Mouse (Mus musculus) kidney, adult 18-20 months (tissue): Measurements from ENCODE around the gene Atf7ip2.
"Not testable (repeated sequence)": the region's sequence is repeated elsewhere in the genome, so short reads cannot be mapped to it uniquely, and the experiment has no call there.

Experiments
- DNase-seq: peaks from one replicate; pipeline ENCODE4 v3.0.0; 2021

Atf7ip2 gene

GRCm38 (mm10) chr16:10192679-10193506 is at the start of gene Atf7ip2:
Gene Atf7ip2, plus strand, starts transcription at chr16:10192712.
- peak; percentile 90 for DNase-seq

DNA sequence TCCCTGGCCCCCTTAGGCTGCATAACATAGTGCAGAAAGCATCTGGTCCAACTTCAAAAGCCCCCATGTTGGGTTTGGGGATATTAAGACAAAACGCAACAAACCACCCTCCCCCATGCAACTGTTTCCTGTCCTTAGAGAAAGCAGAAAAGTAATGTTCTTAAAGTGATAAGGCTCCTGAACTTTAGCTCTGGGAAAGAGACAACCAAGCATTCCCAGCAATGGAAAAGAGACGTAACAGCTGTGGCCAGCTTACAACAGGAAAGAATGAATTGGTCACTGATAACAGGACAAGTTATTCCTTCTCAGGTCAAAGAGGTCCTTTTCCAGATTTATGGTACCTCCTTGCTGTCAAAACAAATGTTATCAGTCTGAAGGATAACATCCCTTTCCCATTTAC is 49.3 kb upstream of the Atf7ip2 start:
- DNase-seq, result no peak

DNA sequence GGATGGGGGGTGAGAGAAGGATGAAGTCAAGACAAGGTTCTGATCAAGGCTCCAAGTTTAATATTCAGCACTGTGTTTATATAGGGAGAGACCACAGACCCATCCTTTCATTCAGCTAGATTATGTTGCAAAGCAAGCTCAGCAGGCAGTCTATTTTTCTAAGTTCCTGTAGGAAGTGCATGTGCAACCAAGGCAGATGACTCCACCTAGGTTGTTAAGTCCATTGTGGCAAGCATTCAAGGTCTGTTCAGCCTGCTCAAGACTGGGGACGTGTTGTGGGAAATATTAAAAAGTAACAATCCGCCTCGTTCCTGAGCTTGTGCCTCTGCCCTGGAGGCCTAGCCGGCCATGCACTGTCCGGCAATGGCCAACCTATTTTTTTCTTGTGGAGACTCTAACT is 45.1 kb upstream of the Atf7ip2 start:
- DNase-seq, result no peak

- DNase-seq, result no peak
Observed at GRCm38 (mm10) chr16:10169123-10169905, 23.2 kb upstream of the Atf7ip2 start.

DNA sequence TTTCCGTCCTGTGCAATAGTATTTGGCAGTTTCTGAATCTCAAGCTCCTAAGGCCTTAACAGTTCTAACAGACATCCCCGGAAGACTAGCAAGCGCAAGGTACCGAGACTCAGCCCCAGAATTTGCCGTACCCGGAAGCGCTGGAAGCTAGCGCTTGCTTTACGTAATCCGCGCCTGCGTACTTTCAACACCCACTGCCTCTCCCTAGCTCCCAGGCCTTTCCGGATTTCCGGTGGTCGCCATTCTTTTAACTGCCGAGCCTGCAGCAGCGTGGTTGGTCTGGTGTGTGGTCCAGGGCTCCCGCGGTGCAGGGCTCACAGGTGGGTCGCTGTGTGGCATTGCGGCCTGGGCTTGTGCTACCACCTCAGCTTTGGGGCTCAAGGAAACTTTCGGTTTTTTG is 22.5 kb upstream of the Atf7ip2 start, which contains the start of gene Rpl39l:
TSS of gene Rpl39l (plus strand) at position 222 of the 400 bp plus-strand sequence.
- no peak for DNase-seq

- no peak for DNase-seq
Observed at GRCm38 (mm10) chr16:10171276-10171675, 21.2 kb upstream of the Atf7ip2 start.

- DNase-seq, result no peak
Observed at GRCm38 (mm10) chr16:10172179-10172820, 20.2 kb upstream of the Atf7ip2 start.

GRCm38 (mm10) chr16:10187461-10187860 is 5.1 kb upstream of the Atf7ip2 start:
- not testable (repeated sequence) for DNase-seq

- no peak for DNase-seq
Observed at GRCm38 (mm10) chr16:10208777-10209176, 16.3 kb downstream of the Atf7ip2 start.

GRCm38 (mm10) chr16:10216366-10216765 is 23.9 kb downstream of the Atf7ip2 start:
- not testable (repeated sequence) for DNase-seq

GRCm38 (mm10) chr16:10217020-10217419 is 24.5 kb downstream of the Atf7ip2 start:
- DNase-seq, result not testable (repeated sequence)

DNA sequence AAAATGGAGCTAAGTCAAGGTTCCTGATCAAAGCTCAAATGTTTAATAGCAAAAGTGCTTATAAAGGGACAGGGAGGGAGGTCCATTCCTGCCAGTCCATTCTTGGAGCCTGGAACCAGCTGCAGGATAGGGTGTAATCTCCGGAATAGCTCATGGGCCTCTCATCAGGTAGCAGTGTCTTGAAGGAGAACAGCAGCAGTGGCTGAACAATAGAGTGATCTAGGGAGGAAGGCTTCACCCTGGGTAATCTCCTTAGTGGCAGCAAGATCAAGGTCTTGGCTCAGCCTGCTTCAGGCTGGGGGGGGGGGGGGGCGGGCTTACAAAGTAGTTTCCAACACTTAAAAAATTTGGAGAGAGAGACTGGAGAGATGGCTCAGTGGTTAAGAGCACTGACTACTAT is 34.8 kb downstream of the Atf7ip2 start:
- DNase-seq, result no peak

DNA sequence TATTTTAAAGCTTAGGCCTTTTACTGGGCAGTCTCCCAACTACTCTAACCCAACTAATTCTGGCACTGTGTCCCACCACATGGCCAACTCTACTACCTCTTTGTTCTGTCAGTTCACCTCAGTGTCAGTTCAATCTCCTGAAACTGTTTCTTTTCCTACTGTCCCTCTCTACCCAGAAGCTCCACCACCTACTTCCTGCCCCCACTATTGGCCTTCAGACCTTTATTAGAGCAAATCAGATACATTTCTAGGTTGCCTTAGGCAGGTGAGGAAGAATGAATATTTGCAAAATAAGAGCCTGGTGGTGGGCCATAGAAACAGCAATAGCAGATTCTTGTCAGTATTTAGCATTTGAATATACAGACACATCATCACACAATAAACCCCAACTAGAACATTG is 44.1 kb downstream of the Atf7ip2 start:
- DNase-seq, result no peak

- no peak for DNase-seq
Observed at GRCm38 (mm10) chr16:10253993-10254392, 61.5 kb downstream of the Atf7ip2 start.

- peak; percentile 44 for DNase-seq
Observed at GRCm38 (mm10) chr16:10272256-10272655, 79.7 kb downstream of the Atf7ip2 start.

DNA sequence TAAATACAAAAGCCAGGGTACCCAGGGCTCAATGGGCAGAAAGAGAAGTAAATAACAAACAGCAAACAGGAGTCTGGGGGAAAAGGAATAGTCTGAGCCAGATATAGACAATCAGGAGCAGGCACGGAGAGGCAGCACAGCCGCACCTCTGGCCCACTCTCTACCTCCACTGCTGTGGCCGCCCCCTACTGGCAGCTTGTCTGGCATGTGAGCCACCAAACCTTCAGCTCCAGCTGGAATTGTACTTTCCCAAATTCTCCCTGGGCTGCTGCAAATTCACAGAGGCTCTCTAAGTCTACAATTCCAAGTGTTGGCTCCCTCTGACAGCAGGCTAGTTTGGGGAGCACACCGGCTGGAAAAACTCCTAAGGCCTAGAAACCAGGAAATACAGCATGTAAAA is 82.0 kb downstream of the Atf7ip2 start:
- DNase-seq, result no peak

GRCm38 (mm10) chr16:10276778-10277177 is 84.3 kb downstream of the Atf7ip2 start:
- not testable (repeated sequence) for DNase-seq

DNA sequence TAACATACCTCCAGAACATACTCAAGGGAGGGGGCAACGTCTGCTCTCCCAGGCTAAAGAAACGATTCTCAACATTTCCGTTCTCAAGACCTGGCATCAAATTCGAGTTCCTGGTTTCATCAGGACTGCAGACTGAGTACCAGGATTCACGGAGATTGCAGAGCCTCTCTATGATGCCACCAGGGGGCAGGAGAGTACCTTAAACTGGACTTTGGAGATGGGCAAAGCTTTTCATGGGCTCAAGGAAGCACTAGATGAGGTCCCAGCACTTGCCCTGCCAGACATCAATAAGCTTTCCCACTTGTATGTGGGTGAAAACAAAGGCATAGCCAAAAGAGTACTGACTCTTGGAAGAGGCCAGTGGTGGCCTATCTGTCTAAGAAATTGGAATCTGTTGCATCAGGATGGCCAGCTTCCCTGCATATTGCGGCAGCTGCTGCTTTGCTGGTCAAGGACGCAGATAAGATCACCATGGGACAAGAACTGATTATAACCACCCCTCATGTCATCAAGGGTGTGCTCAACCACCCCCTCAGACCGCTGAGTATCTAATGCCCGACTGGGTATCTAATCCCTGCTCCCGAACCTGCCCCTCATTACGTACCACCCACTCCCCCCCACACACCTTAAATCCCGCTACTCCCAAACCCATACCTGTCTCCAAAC is 87.9 kb downstream of the Atf7ip2 start:
- peak; percentile 81 for DNase-seq

DNA sequence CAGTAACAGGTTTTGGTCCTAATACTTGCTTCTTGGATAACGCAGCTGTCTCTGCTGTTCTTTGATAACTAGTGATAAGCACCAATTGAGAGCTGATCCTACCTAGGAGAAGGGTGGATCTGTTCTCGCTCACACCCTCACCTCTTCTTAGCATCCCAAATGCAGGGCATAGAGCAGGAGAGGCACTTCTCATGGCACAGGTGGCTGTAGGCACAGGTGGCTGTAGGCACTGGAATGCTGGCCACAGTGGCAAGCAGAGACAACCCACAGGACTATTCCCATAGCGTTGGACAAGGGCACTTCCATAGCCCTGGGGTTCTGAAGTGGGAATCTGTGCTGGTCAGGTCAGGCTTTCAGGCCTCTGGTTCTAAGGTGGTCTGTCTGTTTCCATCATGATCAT is 89.4 kb downstream of the Atf7ip2 start:
- DNase-seq, result no peak

- no peak for DNase-seq
Observed at GRCm38 (mm10) chr16:10286513-10287268, 94.2 kb downstream of the Atf7ip2 start.

- DNase-seq, result no peak
Observed at GRCm38 (mm10) chr16:10288115-10288514, 95.6 kb downstream of the Atf7ip2 start.
